Mouse (Mus musculus): ENCODE measurements around the gene Ckap5. TPM values are rescaled to one million over a fixed set of nuclear protein-coding genes. Genes with fewer than 3 reads are reported as not detected.

Ckap5 gene
- total RNA-seq (2021) (10 to 100 TPM; 47.1 to 52.2 TPM), polyA plus RNA-seq (2012; rRNA removed) (7.4 and 16.9 TPM in 2 replicates)
- long read RNA-seq, full-length matches to known transcripts: 23 of 29 reads
- long read RNA-seq, partial matches to known transcripts: 3 of 29 reads
- long read RNA-seq, other reads (novel, unspliced or antisense): 3 of 29 reads

DNA sequence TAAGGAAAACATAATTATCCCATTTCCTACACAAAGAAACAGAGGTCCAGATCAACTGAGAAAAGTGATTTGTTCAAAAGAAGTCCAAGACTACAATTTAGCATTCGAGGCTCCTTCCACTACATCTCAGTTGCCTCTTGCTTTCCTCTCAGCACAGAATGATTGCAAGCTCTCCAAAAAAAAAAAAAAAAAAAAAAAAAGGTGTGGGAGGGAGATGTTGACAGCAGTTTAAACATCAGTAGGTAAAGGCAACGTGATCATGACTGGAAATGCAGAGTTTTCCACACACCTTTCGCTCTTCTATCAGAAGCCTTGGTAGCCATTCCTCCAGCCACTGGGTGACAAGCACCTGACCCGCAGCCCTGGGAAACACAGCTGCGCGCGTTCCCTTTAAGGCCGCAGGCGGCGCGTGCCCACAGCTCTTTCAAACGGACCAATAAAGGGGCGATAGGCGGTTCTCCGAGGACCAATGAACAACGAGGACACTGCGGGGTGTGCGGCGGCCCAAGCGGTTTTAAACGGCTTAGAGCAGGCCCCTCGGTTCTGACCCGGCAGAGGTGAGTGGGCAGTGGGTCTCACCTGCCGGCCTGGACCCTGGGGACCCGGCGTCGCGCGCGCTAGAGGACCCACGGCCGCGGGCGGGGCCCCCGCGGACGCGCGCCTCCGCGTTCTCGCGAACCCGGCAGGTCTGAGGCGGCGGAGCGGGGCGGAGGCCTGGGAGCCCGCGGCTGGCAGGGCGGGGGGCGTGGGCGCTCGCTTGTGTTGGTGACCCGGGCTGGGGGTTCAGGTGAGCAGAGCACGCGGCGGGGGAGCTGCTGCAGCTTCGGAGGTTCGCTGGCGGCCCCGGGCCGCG lies at the start of gene Ckap5:
Gene Ckap5 (plus strand): TSS at position 469 of the 853 bp plus-strand sequence.
- intact Hi-C loops (cut with DNase I): loop anchor here (1.0 kb wide), 1 partner anchor 11 kb away; no protein-coding TSS in a partner anchor

GRCm38 (mm10) chr2:91476841-91477240 lies 49.7 kb upstream of the Ckap5 start:
- Histone ChIP-seq H3K36me3 (ENCODE audit: control insufficient read depth, insufficient read depth, low read length) (no peaks in the 10 kb centered on the region), H3K27ac (no peak overlapping the region), H3K4me3 (no peak overlapping the region)

More for the DNA sequence above, at the start of gene Ckap5:
- Histone ChIP-seq H3K36me3 (ENCODE audit: control insufficient read depth, insufficient read depth, low read length) (no peaks in the 10 kb centered on the region), H3K27ac (peak within 1 kb of the TSS; percentile 90), H3K27me3 (ENCODE audit: control insufficient read depth, insufficient read depth, low read length) (no peaks in the 10 kb centered on the region), H3K79me2 (replicated peaks; ENCODE audit: control insufficient read depth, insufficient read depth, low read length) (peaks cover 6% of the 10 kb centered on the region), H3K4me3 (peak within 1 kb of the TSS; percentile 77), H3K4me1 (ENCODE audit: control insufficient read depth, insufficient read depth, low read length) (peaks cover 2% of the 10 kb centered on the region; the same call in 1 of the 2 replicates), H3K9ac (ENCODE audit: low read depth, low read length) (peak within 1 kb of the TSS; percentile 90)
- 1% methylated on average over 64 of the region's 64 CpGs for WGBS
- DNase-seq: peak; percentile 93
- peak; percentile 36; the same call in 1 of the 2 replicates for TF ChIP-seq POLR2A (IDR thresholded peaks at IDR 0.05; ENCODE audit: insufficient read depth, low read depth, low read length)
- TF ChIP-seq CTCF (IDR thresholded peaks at IDR 0.05): peak; percentile 66
- peak; percentile 35; the same call in 1 of the 2 replicates for TF ChIP-seq EP300 (IDR thresholded peaks at IDR 0.05; ENCODE audit: insufficient read depth, low read depth, low read length)

GRCm38 (mm10) chr2:91480399-91480801 lies 46.2 kb upstream of the Ckap5 start:
- 89% methylated on average over 9 of the region's 9 CpGs for WGBS
- H3K4me1 ChIP-seq (ENCODE audit: control insufficient read depth, insufficient read depth, low read length): peaks cover 2% of the 10 kb centered on the region; the same call in 1 of the 2 replicates

More at GRCm38 (mm10) chr2:91476841-91477240, 49.7 kb upstream of the Ckap5 start:
- peaks cover 2% of the 10 kb centered on the region; the same call in 1 of the 2 replicates for H3K4me1 ChIP-seq (ENCODE audit: control insufficient read depth, insufficient read depth, low read length)
- no peak overlapping the region for H3K9ac ChIP-seq (ENCODE audit: low read depth, low read length)
- H3K27me3 ChIP-seq (ENCODE audit: control insufficient read depth, insufficient read depth, low read length): no peaks in the 10 kb centered on the region
- H3K79me2 ChIP-seq (replicated peaks; ENCODE audit: control insufficient read depth, insufficient read depth, low read length): no peaks in the 10 kb centered on the region
- intact Hi-C loops (cut with DNase I): no loop called here
- 76% methylated on average over 7 of the region's 7 CpGs for WGBS
- DNase-seq: no peak
- no peak for TF ChIP-seq CTCF (IDR thresholded peaks at IDR 0.05)
- TF ChIP-seq EP300 (IDR thresholded peaks at IDR 0.05; ENCODE audit: insufficient read depth, low read depth, low read length): no peak
- TF ChIP-seq POLR2A (IDR thresholded peaks at IDR 0.05; ENCODE audit: insufficient read depth, low read depth, low read length): no peak

GRCm38 (mm10) chr2:91480805-91481514 lies 45.6 kb upstream of the Ckap5 start:
- no peaks in the 10 kb centered on the region for H3K36me3 ChIP-seq (ENCODE audit: control insufficient read depth, insufficient read depth, low read length)

More at GRCm38 (mm10) chr2:91480399-91480801, 46.2 kb upstream of the Ckap5 start:
- Histone ChIP-seq H3K4me3 (no peak overlapping the region), H3K9ac (ENCODE audit: low read depth, low read length) (no peak overlapping the region), H3K27ac (no peak overlapping the region), H3K79me2 (replicated peaks; ENCODE audit: control insufficient read depth, insufficient read depth, low read length) (no peaks in the 10 kb centered on the region), H3K36me3 (ENCODE audit: control insufficient read depth, insufficient read depth, low read length) (no peaks in the 10 kb centered on the region), H3K27me3 (ENCODE audit: control insufficient read depth, insufficient read depth, low read length) (no peaks in the 10 kb centered on the region)
- intact Hi-C loops (cut with DNase I): loop anchor here (2.0 kb wide), 1 partner anchor 366 kb away; no protein-coding TSS in a partner anchor
- DNase-seq: no peak
- TF ChIP-seq POLR2A (IDR thresholded peaks at IDR 0.05; ENCODE audit: insufficient read depth, low read depth, low read length) (no peak), EP300 (IDR thresholded peaks at IDR 0.05; ENCODE audit: insufficient read depth, low read depth, low read length) (no peak), CTCF (IDR thresholded peaks at IDR 0.05) (no peak)

GRCm38 (mm10) chr2:91484698-91485097 lies 41.9 kb upstream of the Ckap5 start:
- Histone ChIP-seq H3K27ac (no peak overlapping the region), H3K36me3 (ENCODE audit: control insufficient read depth, insufficient read depth, low read length) (no peaks in the 10 kb centered on the region), H3K27me3 (ENCODE audit: control insufficient read depth, insufficient read depth, low read length) (no peaks in the 10 kb centered on the region), H3K4me3 (no peak overlapping the region), H3K79me2 (replicated peaks; ENCODE audit: control insufficient read depth, insufficient read depth, low read length) (no peaks in the 10 kb centered on the region), H3K9ac (ENCODE audit: low read depth, low read length) (no peak overlapping the region), H3K4me1 (ENCODE audit: control insufficient read depth, insufficient read depth, low read length) (no peaks in the 10 kb centered on the region)
- WGBS: 80% methylated on average over 4 of the region's 4 CpGs
- TF ChIP-seq EP300 (IDR thresholded peaks at IDR 0.05; ENCODE audit: insufficient read depth, low read depth, low read length): no peak
- no peak for TF ChIP-seq CTCF (IDR thresholded peaks at IDR 0.05)
- no peak for TF ChIP-seq POLR2A (IDR thresholded peaks at IDR 0.05; ENCODE audit: insufficient read depth, low read depth, low read length)
- intact Hi-C loops (cut with DNase I): no loop called here
- DNase-seq: no peak

More at GRCm38 (mm10) chr2:91480805-91481514, 45.6 kb upstream of the Ckap5 start:
- Histone ChIP-seq H3K4me1 (ENCODE audit: control insufficient read depth, insufficient read depth, low read length) (peaks cover 2% of the 10 kb centered on the region; the same call in 1 of the 2 replicates), H3K4me3 (no peak overlapping the region), H3K27me3 (ENCODE audit: control insufficient read depth, insufficient read depth, low read length) (no peaks in the 10 kb centered on the region), H3K79me2 (replicated peaks; ENCODE audit: control insufficient read depth, insufficient read depth, low read length) (no peaks in the 10 kb centered on the region), H3K9ac (ENCODE audit: low read depth, low read length) (no peak overlapping the region), H3K27ac (no peak overlapping the region)
- WGBS: 53% methylated on average over 6 of the region's 6 CpGs
- intact Hi-C loops (cut with DNase I): loop anchor here (1.0 to 2.0 kb wide), 2 partner anchors 195 to 366 kb away; no protein-coding TSS in a partner anchor
- peak in 1 of 2 experiments; percentile 42 for DNase-seq
- TF ChIP-seq EP300 (IDR thresholded peaks at IDR 0.05; ENCODE audit: insufficient read depth, low read depth, low read length) (0 out of 2 replicates have a peak, but pooled peaks have one; percentile 48), POLR2A (IDR thresholded peaks at IDR 0.05; ENCODE audit: insufficient read depth, low read depth, low read length) (no peak), CTCF (IDR thresholded peaks at IDR 0.05) (peak; percentile 85)
